ENCODE assay signal across 5 mouse cellular contexts in genomic region chr7:25516070-25516777, GRCm38 (mm10). TPM values are rescaled to one million over a fixed set of nuclear protein-coding genes. Genes with fewer than 3 reads are reported as not detected.
"Had no signal": no experiment of that assay in that cellular context is flagged by ENCODE, and none has a peak within 500 bp of the region (broad histone marks: within the 10 kb centered on the region; RNA-seq: fewer than 3 reads in every experiment).

No protein-coding gene starts in this region.

RNA-seq across cellular contexts. Expression of gene Ceacam2, which starts 23.4 kb away (rescaled TPM):
- total RNA-seq: left cerebral cortex, postnatal 4 days; liver, adult 2 months; midbrain, postnatal 0 days had no signal
- polyA plus RNA-seq: lung, postnatal 0 days; midbrain, postnatal 0 days; stomach, embryonic 16.5 days had no signal
